Mouse (Mus musculus): ENCODE measurements around the gene Arhgef40. TPM values are rescaled to one million over a fixed set of nuclear protein-coding genes. Genes with fewer than 3 reads are reported as not detected.
A peak's percentile ranks its signal among the peaks of the same experiment; 100 is the strongest.
"Not testable (repeated sequence)": the region's sequence is repeated elsewhere in the genome, so short reads cannot be mapped to it uniquely, and the experiment has no call there.

Arhgef40 gene
- polyA plus RNA-seq, 1 experiment, result 24.1 TPM

DNA sequence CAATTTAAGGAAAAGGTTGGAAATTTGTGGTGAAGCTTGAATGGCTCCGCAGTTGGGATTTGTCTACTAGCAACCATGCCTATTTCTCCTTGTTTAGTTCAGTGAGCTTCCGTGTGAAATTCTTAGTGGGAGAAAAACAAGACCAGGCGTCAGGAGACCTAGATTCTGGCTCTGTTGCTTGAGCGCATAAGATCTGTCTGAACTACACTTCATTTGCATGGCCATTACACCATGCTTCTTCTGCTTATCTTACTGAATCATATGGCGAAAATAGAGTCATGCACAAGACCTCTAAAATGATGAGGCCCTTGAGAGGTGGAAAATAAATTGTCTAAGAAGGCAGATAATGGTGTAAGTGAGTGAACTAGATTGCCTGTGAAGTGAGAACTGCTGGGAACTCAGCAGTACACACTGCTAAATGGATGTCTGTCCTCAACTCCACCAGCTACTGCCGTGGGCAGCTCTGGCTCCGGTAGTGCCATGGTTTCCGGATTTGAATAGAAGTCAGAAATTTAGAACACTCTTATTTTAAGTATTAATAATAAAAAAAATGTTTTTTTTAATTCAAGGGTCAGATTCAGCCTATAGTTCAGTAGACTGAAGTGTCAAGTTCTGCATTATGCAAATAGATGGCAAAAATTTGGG lies 37.2 kb downstream of the Arhgef40 start:
- no peak for TF ChIP-seq POLR2A (IDR thresholded peaks at IDR 0.05; ENCODE audit: extremely low read depth, insufficient read depth, low read length)
- no peak for TF ChIP-seq CTCF (IDR thresholded peaks at IDR 0.05; ENCODE audit: extremely low read depth, insufficient read depth, low read length)
- Histone ChIP-seq H3K4me3 (ENCODE audit: insufficient read depth, low read length) (no peak overlapping the region), H3K27ac (ENCODE audit: insufficient read depth, low read length) (no peak overlapping the region), H3K4me1 (ENCODE audit: control insufficient read depth, insufficient read depth, low read length) (peaks cover 2% of the 10 kb centered on the region; the same call in 1 of the 2 replicates)

DNA sequence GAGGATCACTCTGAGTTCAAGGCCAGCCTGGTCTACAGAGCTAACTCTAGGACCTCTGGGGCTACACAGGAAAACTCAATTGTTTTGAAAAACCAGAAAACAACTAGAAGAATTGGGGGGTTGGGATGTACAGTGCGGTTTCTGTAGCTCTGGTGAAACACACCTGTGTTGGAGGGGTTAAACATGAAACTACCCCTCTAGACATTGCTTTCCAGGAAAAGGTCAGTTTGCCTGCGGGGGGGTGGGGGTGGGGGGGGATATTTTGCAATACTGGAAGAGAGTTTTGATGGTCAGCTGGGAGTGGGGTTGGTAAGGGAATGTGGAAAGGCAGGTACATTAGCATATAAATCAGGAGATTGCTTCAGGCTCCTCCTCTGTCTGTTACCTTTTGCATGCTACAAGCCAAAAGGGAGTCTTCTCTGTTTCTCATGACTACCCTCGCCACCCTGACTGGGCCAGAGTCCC lies 37.8 kb downstream of the Arhgef40 start:
- Histone ChIP-seq H3K4me3 (ENCODE audit: insufficient read depth, low read length) (no peak overlapping the region), H3K4me1 (ENCODE audit: control insufficient read depth, insufficient read depth, low read length) (peaks cover 2% of the 10 kb centered on the region; the same call in 1 of the 2 replicates), H3K27ac (ENCODE audit: insufficient read depth, low read length) (no peak overlapping the region)
- TF ChIP-seq CTCF (IDR thresholded peaks at IDR 0.05; ENCODE audit: extremely low read depth, insufficient read depth, low read length), result no peak

DNA sequence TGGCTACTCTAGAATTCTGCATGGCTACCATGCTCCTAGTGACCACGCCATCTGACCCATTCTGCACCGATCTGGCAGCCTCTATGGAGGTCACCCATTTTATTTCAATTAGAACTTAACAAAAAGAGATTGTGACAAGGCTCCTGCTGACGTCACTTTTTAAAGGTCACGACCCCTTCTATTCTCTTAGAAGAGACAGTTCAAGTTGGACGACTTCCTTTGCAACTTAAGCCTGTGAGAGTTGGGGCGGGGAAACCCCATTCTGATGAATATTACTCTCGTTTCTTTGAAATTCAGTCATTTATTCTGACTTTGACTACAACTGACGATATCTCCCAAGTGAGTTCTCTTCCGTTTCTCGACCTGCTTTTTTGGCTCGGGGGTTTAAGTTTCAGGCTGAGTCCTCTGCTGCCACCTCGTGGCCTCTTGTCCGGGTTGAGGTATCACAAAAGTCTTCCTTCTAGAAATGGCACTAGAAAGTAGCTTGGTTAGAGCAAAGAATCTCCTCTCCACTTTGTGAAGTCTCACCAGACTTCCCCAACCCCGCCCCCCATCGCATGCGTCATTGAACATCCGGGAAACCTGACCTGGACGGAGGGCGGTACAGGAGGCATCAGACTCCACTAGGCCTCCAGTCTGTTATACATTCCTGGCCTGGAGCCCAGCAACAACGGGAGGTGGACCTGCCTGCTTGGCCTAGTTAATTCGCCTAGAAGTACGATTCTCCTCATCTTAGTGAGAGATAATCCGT lies 38.4 kb downstream of the Arhgef40 start:
- peaks cover 2% of the 10 kb centered on the region; the same call in 1 of the 2 replicates for H3K4me1 ChIP-seq (ENCODE audit: control insufficient read depth, insufficient read depth, low read length)
- TF ChIP-seq POLR2A (IDR thresholded peaks at IDR 0.05; ENCODE audit: extremely low read depth, insufficient read depth, low read length), result no peak
- TF ChIP-seq CTCF (IDR thresholded peaks at IDR 0.05; ENCODE audit: extremely low read depth, insufficient read depth, low read length), result peak; percentile 76
- H3K27ac ChIP-seq (ENCODE audit: insufficient read depth, low read length), result no peak overlapping the region
- peak overlapping the region; percentile 1; the same call in 1 of the 2 replicates for H3K4me3 ChIP-seq (ENCODE audit: insufficient read depth, low read length)

DNA sequence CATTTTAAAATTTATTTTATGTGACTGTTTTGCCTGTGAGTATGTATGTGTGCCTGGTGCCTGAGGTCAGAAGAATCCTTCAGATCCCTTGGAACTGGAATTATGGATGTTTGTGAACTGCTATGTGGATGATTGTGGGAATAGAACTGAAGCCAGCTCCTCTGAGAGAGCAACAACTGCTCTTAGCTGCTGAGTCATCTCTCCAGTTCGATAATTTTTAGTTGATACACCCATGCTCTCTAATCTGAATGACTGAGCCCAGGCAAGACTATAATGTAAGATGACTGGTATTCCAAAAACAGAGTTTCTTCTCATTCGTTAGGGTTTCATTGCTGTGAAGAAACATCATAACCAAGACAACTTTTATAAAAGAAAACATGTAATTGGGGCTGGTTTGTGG lies 39.6 kb downstream of the Arhgef40 start:
- Histone ChIP-seq H3K4me1 (ENCODE audit: control insufficient read depth, insufficient read depth, low read length) (peaks cover 2% of the 10 kb centered on the region; the same call in 1 of the 2 replicates), H3K27ac (ENCODE audit: insufficient read depth, low read length) (no peak overlapping the region), H3K4me3 (ENCODE audit: insufficient read depth, low read length) (no peak overlapping the region)
- no peak for TF ChIP-seq POLR2A (IDR thresholded peaks at IDR 0.05; ENCODE audit: extremely low read depth, insufficient read depth, low read length)
- TF ChIP-seq CTCF (IDR thresholded peaks at IDR 0.05; ENCODE audit: extremely low read depth, insufficient read depth, low read length), result no peak

DNA sequence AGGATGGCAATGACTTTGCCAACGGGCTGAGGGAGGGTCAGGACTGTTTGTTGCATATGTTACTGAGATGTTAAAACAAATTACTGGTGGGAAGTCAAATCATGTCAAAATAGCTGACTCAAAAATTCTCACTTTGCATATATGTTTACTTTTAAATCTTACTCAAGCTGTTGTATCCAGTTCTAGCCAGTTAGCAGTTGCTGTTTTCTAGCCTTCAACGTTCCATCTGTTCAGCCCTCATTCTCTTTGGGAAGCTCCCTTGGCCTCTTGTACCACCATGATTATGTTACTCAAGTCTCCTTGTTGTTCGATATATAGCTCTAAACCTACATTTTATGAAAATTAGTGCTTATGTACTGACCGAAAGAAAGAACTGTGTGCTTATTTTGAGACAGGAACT lies 41.8 kb downstream of the Arhgef40 start:
- no peak for TF ChIP-seq CTCF (IDR thresholded peaks at IDR 0.05; ENCODE audit: extremely low read depth, insufficient read depth, low read length)
- TF ChIP-seq POLR2A (IDR thresholded peaks at IDR 0.05; ENCODE audit: extremely low read depth, insufficient read depth, low read length), result no peak
- no peak overlapping the region for H3K4me3 ChIP-seq (ENCODE audit: insufficient read depth, low read length)
- no peak overlapping the region for H3K27ac ChIP-seq (ENCODE audit: insufficient read depth, low read length)

DNA sequence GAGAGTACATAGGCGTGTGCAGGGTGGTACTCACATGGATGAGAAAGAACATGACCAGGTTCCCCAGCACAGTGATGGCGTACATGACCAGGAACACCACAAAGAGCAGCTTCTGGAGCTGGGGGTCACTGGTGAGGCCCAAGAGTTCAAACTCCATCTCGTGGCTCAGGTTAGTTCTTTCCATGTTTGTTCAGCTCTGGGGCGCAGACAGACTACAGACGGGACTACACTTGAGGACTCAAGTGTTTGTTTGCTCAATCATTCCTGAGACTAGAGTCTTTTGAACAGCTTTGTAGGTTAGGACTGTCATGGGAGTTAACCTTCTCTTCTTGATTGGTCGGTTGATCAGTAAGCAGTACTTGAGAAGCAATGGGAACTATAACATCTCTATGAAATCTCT lies 51.4 kb downstream of the Arhgef40 start:
- H3K4me1 ChIP-seq (ENCODE audit: control insufficient read depth, insufficient read depth, low read length), result no peaks in the 10 kb centered on the region
- H3K27ac ChIP-seq (ENCODE audit: insufficient read depth, low read length), result no peak overlapping the region
- H3K4me3 ChIP-seq (ENCODE audit: insufficient read depth, low read length), result no peak overlapping the region
- TF ChIP-seq POLR2A (IDR thresholded peaks at IDR 0.05; ENCODE audit: extremely low read depth, insufficient read depth, low read length) (no peak), CTCF (IDR thresholded peaks at IDR 0.05; ENCODE audit: extremely low read depth, insufficient read depth, low read length) (no peak)

More for the DNA sequence above, 41.8 kb downstream of the Arhgef40 start:
- no peaks in the 10 kb centered on the region for H3K4me1 ChIP-seq (ENCODE audit: control insufficient read depth, insufficient read depth, low read length)

DNA sequence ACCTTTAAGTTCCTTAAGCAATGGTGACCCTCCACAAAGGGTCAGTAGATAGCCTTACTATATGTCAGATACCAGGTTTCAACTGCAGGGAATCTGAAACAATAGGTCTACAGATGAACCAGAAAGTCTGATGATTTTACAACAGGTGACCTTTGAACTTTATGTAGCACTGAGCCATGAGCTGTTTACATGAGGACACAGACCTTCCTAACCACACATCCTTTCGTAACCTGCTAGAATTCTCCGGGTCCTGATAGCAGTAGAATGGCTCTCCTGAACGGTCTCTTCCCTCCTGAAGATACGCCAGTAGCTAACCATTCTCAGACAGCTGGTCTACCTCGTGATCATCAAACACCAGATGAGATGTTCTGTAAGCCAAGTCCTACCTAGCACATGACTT lies 54.8 kb downstream of the Arhgef40 start:
- Histone ChIP-seq H3K4me1 (ENCODE audit: control insufficient read depth, insufficient read depth, low read length) (no peaks in the 10 kb centered on the region), H3K4me3 (ENCODE audit: insufficient read depth, low read length) (no peak overlapping the region), H3K27ac (ENCODE audit: insufficient read depth, low read length) (no peak overlapping the region)
- TF ChIP-seq CTCF (IDR thresholded peaks at IDR 0.05; ENCODE audit: extremely low read depth, insufficient read depth, low read length) (no peak), POLR2A (IDR thresholded peaks at IDR 0.05; ENCODE audit: extremely low read depth, insufficient read depth, low read length) (no peak)

DNA sequence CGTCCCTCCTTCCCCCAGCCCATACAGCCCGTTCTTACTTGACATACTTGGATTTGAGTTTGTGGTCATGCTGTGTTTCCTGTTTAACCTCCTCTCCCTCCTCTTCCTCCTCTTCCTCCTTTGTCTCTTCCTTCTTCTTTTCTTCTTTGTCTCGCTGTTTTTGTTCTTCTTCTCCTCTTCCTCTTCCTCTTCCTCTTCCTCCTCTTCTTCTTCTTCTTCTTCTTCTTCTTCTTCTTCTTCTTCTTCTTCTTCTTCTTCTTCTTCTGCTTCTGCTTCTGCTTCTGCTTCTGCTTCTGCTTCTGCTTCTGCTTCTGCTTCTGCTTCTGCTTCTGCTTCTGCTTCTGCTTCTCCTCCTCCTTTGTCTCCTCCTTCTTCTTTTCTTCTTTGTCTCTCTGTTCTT lies 57.8 kb downstream of the Arhgef40 start, which contains the start of gene Olfr221:
Olfr221 (minus strand) TSS at position 101 of the 400 bp plus-strand sequence.
- H3K4me3 ChIP-seq (ENCODE audit: insufficient read depth, low read length); H3K27ac ChIP-seq (ENCODE audit: insufficient read depth, low read length); H3K4me1 ChIP-seq (ENCODE audit: control insufficient read depth, insufficient read depth, low read length): not testable (repeated sequence)

DNA sequence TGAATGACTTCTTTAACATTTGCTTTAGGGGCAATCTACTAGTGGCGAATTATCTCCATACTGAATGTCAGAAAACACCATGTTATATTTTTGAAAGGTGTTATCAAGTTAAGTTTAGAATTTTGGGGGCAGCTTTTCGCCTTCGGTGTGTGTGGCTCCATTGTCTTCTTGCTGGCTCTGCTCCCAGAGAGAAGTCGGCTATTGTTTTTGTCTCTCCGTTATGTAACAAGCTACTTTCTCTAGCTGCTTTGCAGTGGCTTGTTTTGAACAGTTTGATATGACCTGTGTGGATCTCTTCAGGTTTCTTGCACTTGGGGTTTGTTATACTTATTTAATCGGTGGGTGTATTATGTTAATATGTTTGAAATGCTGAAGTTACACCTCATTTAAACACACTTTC lies 58.9 kb downstream of the Arhgef40 start:
- TF ChIP-seq CTCF (IDR thresholded peaks at IDR 0.05; ENCODE audit: extremely low read depth, insufficient read depth, low read length), result no peak
- no peak for TF ChIP-seq POLR2A (IDR thresholded peaks at IDR 0.05; ENCODE audit: extremely low read depth, insufficient read depth, low read length)
- H3K4me1 ChIP-seq (ENCODE audit: control insufficient read depth, insufficient read depth, low read length), result no peaks in the 10 kb centered on the region
- no peak overlapping the region for H3K27ac ChIP-seq (ENCODE audit: insufficient read depth, low read length)
- no peak overlapping the region for H3K4me3 ChIP-seq (ENCODE audit: insufficient read depth, low read length)
